Mouse (Mus musculus): ENCODE measurements around the gene 2700097O09Rik.
"Not testable (repeated sequence)": the region's sequence is repeated elsewhere in the genome, so short reads cannot be mapped to it uniquely, and the experiment has no call there.

The 2700097O09Rik gene

DNA sequence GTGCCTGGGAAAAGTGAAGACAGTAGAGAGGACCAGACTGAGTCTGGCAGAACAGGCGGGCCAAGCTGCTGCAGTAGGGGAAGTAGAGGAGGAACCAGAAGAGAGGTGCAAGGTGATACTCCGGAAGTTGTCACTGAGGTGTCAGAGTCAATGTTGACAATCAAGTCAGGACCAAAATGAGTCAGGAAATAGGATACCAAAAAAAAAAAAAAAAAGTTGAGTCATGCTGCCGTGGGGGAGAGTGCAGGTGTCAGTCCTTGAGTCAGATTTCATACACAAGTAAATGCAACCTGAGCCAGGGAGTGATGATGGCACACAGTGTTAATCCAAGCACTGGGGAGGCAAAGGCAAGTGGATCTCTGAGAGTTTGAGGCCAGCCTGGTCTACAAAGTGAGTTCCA, 52.8 kb downstream of the 2700097O09Rik start:
- DNase-seq = no peak

DNA sequence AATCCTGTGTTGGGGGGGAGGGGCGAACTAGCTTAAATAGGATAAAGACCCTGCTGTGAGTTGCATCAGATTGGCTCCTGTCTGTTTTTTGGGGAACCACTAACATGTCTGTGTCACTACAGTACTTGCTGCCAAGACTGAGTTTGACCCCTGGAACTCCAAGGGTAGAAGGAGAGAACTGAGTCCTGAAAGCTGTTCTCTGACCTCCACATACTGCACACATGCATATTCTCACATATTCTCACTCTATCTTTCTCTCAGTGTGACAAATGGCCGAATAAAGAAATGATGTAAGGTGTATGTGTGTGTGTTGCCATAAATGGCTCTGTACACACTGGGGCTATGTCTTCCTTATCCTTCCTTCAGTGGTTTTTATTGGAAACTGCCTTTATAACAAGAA, 56.6 kb downstream of the 2700097O09Rik start:
- DNase-seq = no peak

DNA sequence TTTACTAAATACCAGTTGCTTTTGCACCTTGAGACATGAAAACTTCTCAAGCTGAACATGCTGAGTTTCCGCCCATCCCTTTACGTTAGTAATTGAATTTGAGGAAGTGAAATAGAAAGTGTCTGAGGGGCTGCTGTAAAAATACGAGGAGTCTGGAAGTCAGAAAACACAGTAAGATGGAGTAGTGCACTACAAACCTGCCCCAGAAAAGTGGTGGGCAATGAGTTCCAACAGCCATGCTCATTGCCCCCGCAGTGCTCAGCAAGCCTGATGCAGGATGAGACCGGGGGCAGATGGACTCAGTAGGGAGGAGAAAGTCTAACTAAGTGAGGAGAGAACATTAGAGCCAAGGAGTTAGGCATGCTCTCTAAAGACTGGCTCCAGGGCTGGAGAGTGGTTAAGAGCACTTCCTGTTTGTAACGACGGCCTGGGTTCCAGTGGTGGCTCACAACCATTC, 60.5 kb downstream of the 2700097O09Rik start:
- no peak for DNase-seq

DNA sequence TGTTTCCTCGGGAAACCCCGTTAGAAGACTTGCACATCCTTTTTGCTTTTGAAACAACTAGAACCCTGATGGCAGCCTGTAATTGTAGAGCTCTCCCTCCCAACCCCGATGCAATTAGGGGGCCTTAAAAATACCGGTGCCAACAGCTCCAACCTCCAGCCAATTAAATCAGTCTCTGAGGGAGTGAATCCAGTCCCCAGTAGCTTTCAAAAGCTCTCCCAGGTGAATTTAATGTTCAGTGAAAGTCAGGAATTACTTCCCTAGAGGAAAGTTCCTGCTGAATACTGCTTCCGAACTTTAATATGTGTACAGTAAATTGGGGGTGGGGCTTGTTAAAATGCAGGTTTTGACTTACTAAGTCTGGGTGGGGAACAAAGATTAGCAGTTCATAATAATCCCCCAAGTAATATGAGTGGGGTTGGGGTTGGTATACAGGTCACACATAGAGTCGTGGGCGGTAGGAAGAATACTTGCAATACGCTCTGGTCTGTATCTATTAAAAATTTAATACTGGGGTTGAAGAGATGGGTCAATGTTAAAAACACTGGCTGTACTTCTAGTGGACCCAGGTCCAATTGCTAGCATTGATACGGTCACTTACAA, 62.7 kb downstream of the 2700097O09Rik start:
- DNase-seq = no peak

DNA sequence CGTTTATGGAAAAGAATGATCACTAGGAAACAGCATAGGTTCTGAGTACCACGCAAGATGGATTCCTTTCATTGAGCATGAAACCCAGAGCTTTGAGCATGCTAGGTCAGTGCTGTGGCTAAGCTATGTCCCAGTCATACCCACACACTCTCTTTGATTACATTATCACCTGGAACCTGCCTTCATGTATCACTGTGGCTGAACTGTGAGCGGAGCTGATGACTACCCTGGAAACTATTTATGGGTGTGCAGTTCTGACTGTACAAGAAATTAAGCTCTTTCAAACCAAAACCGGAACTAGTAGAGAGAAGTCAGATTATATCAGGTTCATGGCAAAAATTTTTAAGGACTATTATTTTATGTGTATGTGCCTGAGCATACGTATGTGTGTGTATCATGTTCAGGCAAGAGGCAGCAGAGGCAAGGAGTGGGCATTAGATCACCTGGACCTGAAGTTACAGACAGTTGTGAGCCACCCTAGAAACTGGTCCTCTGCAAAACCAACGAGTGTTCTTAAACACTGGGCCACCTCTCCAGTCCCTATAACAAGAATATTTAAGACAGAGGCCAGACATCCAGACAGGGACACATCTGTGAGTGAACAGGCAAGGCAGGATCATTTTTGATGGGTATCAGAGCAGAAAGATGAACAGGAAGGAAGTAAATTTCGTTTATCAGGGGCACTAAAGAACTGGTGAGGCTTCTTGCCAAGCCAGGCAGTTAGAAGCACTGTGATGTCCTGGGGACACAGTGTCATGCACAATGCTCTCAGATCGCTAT, 63.4 kb downstream of the 2700097O09Rik start:
- no peak for DNase-seq

DNA sequence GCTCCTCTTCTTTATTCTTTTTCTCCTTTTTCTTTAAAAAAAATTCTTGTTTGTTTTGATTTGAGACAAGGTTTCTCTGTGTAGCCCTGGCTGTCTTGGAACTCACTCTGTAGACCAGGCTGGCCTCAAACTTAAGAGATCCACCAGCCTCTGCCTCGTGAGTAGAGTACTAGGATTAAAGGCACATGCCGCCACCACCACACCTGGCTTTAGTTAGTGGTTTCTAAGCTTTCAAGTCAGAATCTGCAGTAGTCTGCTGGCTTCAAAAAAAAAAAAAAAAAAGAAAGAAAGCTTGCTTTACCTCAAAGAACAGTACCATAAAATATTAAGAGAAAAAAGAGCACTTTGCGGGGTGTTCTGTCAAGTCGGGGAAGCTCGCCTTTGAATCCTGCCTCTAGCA, 64.5 kb downstream of the 2700097O09Rik start:
- DNase-seq = no peak

DNA sequence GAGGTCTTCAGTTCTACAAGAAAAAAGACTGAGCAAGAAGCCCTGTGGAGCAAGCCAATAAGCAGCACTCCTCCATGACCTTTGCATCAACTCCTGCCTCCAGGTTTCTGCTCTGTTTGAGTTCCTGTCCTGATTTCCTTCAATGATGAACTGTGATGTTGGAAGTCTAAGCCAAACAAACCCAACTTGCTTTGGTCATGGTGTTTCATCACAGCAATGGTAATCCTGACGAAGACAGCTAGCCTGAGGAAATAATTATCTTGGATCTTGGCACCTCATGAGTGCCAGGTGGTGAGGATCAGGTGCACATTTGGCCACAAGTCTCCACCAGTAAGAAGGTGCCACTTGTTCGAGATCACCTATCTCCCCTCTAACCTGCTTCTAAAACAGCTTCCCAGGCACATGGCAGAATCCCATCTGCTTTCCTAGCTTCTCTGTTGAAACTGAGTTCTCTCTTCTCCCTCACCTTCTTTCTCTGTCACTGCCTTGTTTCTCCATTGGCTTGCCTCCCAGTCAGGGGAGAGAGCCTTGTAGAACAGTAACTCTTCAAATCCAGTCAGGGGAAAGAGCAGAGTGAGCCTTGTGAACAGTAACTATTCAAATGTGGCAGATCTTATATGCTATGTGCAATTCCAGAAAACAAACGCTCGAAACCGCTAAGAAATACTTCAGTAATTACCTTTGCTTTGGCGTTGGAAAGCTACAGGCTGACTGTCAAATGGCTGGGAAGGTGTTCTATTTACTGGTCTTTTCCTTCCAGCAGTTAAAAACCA, 66.1 kb downstream of the 2700097O09Rik start, which contains the start of gene Baz1a:
Gene Baz1a (minus strand): TSS at position 723 of the 773 bp plus-strand sequence.
- DNase-seq = no peak

DNA sequence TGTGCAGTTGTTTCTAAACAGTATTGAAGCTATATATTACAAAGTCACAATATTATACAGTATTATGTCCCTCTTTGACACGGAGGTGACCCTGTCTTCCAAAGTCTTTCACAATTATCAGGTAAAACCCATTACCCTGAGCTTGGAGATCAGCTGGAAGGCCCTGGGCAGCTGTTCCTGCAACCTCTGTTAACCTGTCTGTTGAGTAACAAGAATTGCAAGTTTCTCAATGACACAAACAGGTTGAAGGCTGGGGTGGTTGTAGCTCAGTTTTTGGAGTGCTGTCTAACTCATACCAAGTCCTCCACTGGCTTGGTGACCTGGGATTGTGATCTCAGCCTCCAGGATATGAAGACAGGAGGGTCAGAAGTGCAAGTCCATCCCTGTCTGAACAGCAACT, 66.9 kb downstream of the 2700097O09Rik start:
- no peak for DNase-seq

DNA sequence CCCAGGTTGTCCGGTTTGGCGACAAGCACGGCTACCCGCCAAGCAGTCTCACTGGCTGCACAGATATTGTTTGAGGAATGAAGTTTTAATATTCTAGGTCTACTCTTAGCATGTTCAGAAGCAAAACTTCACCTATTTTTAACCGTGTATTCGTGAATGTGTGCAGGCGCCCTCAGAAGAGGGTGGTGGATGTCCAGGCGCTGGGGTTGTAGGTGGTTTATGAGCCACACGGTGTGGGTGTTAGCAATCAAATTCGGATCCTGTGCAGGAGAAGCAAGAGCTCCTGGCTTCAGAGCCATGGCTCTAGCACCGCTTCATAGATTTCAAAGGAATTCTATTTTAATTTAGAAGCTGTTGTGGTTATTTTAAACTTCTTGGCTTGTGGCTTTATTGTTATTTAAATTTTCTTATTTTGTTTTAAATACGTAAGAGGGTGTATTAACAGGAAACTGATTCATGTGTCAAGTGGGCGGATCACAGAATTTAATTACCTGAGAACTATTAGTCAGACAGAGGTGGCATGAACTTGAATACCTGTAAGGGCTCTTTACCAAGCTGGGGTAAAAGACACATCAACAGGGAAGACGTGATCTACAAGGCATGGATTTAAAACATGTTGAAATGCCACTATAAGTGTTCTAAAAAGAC, 72.4 kb downstream of the 2700097O09Rik start:
- no peak for DNase-seq

DNA sequence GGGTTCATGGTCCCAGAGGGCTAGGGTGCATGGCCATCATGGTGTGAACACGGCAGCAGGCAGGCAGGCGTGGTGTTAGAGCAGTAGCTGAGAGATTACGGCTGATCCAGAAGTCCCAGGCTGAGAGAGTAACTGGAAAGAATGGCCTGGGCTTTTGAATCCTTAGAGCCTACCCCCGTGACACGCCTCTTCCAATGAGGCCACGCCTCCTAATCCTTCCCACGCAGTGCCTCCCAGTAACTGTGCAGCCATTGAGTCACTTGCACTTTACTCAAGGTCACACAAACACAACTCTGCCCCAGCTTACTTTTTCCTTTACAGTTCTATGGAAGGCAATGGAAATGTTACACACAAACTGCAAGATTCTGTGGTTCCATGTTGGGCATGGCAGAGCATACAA, 73.8 kb downstream of the 2700097O09Rik start:
- no peak for DNase-seq

DNA sequence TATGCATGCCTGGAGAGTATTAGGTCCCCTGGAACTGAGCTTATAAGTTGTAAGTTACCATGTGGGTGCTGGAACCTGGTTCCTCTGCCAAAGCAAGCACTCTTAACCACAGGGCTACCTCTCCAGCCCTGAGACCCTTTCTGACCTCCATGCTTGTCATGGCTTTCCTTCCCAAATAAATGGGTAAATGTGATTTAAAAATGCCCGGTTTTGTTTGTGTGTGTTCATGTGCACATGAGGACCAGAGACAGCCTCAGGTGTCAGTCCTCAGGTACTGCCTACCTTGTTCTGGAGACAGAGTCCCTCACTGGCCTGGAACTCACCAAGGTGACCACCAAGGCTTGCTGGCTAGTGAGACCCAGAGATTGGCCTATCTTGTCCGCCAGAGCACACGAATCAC, 75.5 kb downstream of the 2700097O09Rik start:
- no peak for DNase-seq

DNA sequence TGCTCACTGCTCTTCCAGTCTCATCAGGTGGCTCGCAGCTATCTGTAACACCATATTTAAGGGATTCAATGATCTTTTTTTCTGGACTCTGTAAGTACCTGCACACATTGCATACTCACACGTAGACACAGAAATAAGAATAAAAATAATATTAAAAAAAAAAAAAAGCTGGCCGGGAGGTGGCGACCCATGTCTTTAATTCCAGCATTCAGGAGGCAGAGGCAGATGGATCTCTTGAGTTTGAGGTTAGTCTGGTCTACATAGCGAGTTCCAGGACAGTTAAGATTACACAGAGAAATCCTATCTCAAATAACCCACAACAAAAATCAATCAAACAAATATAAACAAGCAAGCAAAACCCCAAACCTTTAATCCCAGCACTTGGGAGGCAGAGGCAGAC, 76.1 kb downstream of the 2700097O09Rik start:
- no peak for DNase-seq

DNA sequence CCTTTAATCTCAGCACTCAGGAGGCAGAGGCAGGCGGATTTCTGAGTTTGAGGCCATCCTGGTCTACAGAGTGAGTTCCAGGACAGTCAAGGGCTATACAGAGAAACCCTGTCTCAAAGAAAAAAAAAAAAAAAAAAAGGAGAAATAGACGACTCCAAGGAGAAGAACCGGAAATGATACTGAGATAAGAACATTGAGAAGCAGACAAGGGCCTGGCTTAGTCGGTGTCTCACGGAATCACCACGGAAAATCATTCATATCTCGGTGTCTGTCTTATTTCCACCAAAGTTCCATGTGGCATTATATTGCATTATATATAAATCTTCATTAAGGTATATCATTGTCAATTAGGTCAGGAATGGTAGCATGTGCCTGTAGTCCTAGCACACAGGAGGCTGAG, 77.4 kb downstream of the 2700097O09Rik start:
- not testable (repeated sequence) for DNase-seq

DNA sequence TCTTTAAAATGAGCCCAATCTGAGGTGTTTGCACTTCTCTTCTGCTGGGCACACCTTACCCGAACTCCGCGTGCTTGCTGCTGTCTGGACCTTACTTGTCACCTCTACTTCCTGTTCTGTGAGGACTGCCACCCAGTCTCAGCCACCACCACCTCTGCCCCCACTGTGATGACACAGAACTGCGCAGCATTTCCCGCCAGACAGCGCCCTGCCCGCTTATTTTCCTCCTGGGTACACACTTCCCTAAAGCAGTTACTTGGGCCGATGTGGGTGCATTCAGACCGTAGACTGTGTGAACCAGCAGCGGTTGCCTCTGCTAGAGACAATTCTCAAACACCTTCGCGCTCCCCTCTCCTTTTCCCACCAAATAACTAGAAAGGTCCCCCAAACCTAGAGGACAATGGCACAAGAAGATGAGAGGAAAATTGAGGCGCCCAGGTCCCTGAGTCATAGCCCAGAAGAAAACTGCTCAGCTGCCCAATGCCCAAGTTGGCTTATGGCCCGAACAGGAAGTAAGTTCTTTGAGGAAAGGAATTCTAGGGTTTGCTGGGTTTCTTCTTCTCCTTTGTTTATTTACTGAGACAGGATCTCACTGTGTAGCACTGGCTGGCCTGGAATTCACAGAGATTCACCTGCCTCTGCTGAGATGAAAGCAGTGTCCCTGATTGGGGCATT, 80.8 kb downstream of the 2700097O09Rik start:
- DNase-seq = peak; percentile 78 to 82

DNA sequence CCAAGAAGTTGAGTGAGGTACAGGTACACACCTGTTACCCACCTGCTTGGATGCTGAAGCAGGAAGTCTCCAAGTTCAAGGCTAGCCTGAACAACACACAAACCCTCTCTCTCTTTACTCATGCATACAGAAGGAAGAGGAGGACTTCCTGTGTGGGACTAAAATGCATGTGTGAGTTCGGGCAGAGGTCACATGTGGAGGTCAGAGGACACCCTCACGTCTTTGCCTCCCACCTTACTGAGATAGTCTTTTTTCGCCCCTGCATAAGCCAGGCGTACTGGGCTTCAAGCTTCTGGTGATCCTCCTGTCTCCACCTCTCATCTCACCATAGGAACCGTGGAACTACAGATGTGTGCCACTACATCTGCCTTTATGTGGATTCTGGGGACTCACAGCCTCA, 81.5 kb downstream of the 2700097O09Rik start:
- no peak for DNase-seq

DNA sequence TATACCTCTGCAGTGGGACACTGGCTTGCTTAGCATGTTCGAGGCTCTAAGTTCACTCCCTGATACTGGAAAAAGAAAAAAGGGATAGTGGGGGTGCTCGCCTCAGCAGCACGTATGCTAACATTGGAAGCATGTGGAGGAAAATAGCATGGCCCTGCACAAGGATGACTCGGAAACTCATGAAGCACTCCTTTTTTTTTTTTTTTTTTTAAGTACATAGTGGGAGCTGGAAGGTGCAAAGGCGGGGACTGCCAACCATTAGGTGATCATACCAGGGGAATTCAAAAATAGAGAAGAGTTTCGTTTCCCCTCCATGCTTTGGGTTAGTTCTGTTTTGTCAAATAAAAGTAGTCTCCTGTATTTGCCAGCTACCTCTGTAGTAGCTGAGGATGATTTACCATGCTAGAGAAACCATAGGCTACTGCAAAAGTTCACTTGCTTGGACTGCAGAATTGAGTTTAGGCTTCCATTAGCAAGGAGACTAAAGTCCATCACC, 82.9 kb downstream of the 2700097O09Rik start:
- no peak for DNase-seq

DNA sequence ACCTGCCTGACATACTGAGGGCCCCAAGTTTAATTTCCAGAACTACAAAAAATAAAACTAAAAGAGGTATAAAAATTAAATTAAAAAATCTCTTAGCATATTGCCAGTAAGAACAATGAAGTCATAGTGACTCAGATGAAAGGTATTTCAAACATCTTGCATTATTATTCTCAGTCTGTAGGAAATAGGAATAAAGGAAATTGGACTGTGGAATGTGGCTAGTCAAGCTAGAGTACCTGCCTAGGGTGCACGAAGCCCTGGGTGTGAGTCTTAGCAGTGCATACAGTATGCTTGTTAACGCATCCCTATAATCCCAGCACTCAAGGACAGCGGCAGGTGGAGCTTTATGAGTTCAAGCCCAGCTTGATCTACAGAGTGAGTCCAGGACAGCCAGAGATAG, 83.9 kb downstream of the 2700097O09Rik start:
- DNase-seq = no peak
